Mouse (Mus musculus) lung, adult 18-20 months (tissue): ENCODE measurements at regions not wholly inside any gene's neighbourhood (a gene's known extent, or its start where the extent isn't known, plus 50 kb on each side); places are given as distances from the start of the nearest gene placed in this dataset.

Source experiments
- DNase-seq, 2 experiments: peaks; one replicate each; pipeline ENCODE4 v3.0.0; 2022; ENCODE audit warnings: mixed read lengths in 2 of 2

GRCm38 (mm10) chr3:17795271-17796260 lies 152.6 kb upstream of the Cypt12 start:
- no peak for DNase-seq

- no peak for DNase-seq
These were observed 151.4 kb upstream of the Cypt12 start for GRCm38 (mm10) chr3:17796766-17797165.

- DNase-seq: no peak
These were observed 149.8 kb upstream of the Cypt12 start for GRCm38 (mm10) chr3:17798399-17798798.

- no peak for DNase-seq
These were observed 149.1 kb upstream of the Cypt12 start for GRCm38 (mm10) chr3:17799120-17799519.

GRCm38 (mm10) chr3:17800810-17801209 lies 147.4 kb upstream of the Cypt12 start:
- DNase-seq: no peak

- DNase-seq: no peak
These were observed 146.7 kb upstream of the Cypt12 start for GRCm38 (mm10) chr3:17801479-17801878.

- DNase-seq: no peak
These were observed 143.0 kb upstream of the Cypt12 start for GRCm38 (mm10) chr3:17805185-17805584.

- DNase-seq: no peak
These were observed 136.9 kb upstream of the Cypt12 start for GRCm38 (mm10) chr3:17811290-17811689.

GRCm38 (mm10) chr3:17824201-17824600 lies 124.0 kb upstream of the Cypt12 start:
- DNase-seq: no peak

GRCm38 (mm10) chr3:17824662-17825061 lies 123.5 kb upstream of the Cypt12 start:
- DNase-seq: no peak

GRCm38 (mm10) chr3:17825254-17825890 lies 122.8 kb upstream of the Cypt12 start:
- no peak for DNase-seq

GRCm38 (mm10) chr3:17834706-17835105 lies 113.5 kb upstream of the Cypt12 start:
- DNase-seq: peak in 1 of 2 experiments; percentile 21

GRCm38 (mm10) chr3:17847609-17848008 lies 100.6 kb upstream of the Cypt12 start:
- no peak for DNase-seq

GRCm38 (mm10) chr3:17848181-17848580 lies 100.0 kb upstream of the Cypt12 start:
- DNase-seq: no peak

- DNase-seq: no peak
These were observed 85.8 kb upstream of the Cypt12 start for GRCm38 (mm10) chr3:17862367-17862766.

GRCm38 (mm10) chr3:17865112-17865511 lies 83.1 kb upstream of the Cypt12 start:
- DNase-seq: no peak

- no peak for DNase-seq
These were observed 77.2 kb upstream of the Cypt12 start for GRCm38 (mm10) chr3:17870895-17871482.

GRCm38 (mm10) chr3:17895869-17896268 lies 52.3 kb upstream of the Cypt12 start:
- no peak for DNase-seq

GRCm38 (mm10) chr3:17896756-17897155 lies 51.5 kb upstream of the Cypt12 start:
- no peak for DNase-seq
